Mouse (Mus musculus) neural tube, embryonic 15.5 days (tissue): ENCODE data around the gene Ctnna2. TPM values are rescaled to one million over a fixed set of nuclear protein-coding genes. Genes with fewer than 3 reads are reported as not detected.

Source experiments
- ATAC-seq: fragments of 200-750 bp; cut with Nextera tagmentation; 2 replicates; pipeline ENCODE4 v1.8.0; 2017; ENCODE audit warnings: mild to moderate bottlenecking, moderate TSS enrichment, moderate library complexity; ENCODE audit not compliant: low FRiP score
- H3K27ac ChIP-seq: fragments of 300-500 bp; sonication (generic); replicated peaks from 2 replicates; pipeline ENCODE4 v1.5.1; 2015; ENCODE audit warnings: mild to moderate bottlenecking, inconsistent platforms
- H3K27me3 ChIP-seq: fragments of 300-500 bp; sonication (generic); replicated peaks from 2 replicates; pipeline ENCODE4 v1.6.1; 2015; ENCODE audit warnings: inconsistent platforms
- H3K36me3 ChIP-seq: fragments of 300-500 bp; sonication (generic); 2 replicates; pipeline ENCODE4 v1.6.1; 2015; ENCODE audit warnings: inconsistent platforms
- H3K4me1 ChIP-seq: fragments of 300-500 bp; sonication (generic); 2 replicates; pipeline ENCODE4 v1.6.1; 2015; ENCODE audit warnings: inconsistent platforms
- H3K4me2 ChIP-seq: fragments of 300-500 bp; sonication (generic); 2 replicates; pipeline ENCODE4 v1.6.1; 2015; ENCODE audit warnings: inconsistent platforms, mild to moderate bottlenecking, moderate library complexity
- H3K4me3 ChIP-seq: fragments of 300-500 bp; sonication (generic); replicated peaks from 2 replicates; pipeline ENCODE4 v1.5.1; 2015; ENCODE audit warnings: mild to moderate bottlenecking, inconsistent platforms
- H3K9ac ChIP-seq: fragments of 300-500 bp; sonication (generic); replicated peaks from 2 replicates; pipeline ENCODE4 v1.6.1; 2015; ENCODE audit warnings: mild to moderate bottlenecking, inconsistent platforms
- H3K9me3 ChIP-seq: fragments of 300-500 bp; sonication (generic); replicated peaks from 2 replicates; pipeline ENCODE4 v1.6.1; 2016; ENCODE audit warnings: inconsistent platforms
- WGBS: fragments of 180-500 bp; shearing (Covaris S2); methylation state at CpG from one replicate; pipeline ENCODE4 v1.1.7; 2015; ENCODE audit warnings: mixed read lengths; 5-methylcytosine and 5-hydroxymethylcytosine counted together
- polyA plus RNA-seq: library from polyadenylated mRNA; unstranded; fragments of >200 nt; fragmentation: Nextera tagmentation; extraction: Ambion mirVana; gene quantifications from 2 replicates; pipeline ENCODE4 v1.2.1, GENCODE M21; 2015

Gene Ctnna2
- polyA plus RNA-seq, 1 experiment from 2014 or later, result 119 TPM

DNA sequence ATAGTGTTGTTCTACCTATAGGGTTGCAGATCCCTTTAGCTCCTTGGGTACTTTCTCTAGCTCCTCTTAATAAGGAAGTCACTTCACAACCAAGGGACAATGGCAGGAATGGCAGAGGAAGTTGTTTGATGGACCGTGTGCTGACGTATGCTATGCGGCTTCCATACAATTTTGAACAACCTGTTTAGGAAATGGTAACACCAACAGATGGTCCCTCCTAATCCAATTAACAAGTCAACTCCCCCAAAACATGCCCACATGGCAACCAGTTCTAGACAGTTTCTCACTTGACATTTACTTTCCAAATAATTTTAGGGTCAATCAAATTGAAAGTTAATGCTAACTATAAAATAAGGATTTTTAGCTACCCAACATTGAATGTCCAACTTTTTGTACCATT lies 176.9 kb downstream of the Ctnna2 start:
- Histone ChIP-seq H3K36me3 (no peaks in the 10 kb centered on the region), H3K4me2 (no peak overlapping the region), H3K9ac (no peak overlapping the region), H3K27me3 (no peaks in the 10 kb centered on the region), H3K4me1 (no peaks in the 10 kb centered on the region; the same call in 1 of the 2 replicates), H3K27ac (no peak overlapping the region), H3K4me3 (no peak overlapping the region), H3K9me3 (no peaks in the 10 kb centered on the region)
- ATAC-seq, result no peak
- WGBS, result 92% methylated on average over 3 of the region's 3 CpGs

GRCm38 (mm10) chr6:77783342-77783741 lies 196.2 kb downstream of the Ctnna2 start:
- WGBS, result 34% methylated on average over 3 of the region's 3 CpGs
- Histone ChIP-seq H3K4me2 (no peak overlapping the region), H3K4me3 (no peak overlapping the region), H3K36me3 (no peaks in the 10 kb centered on the region), H3K27me3 (no peaks in the 10 kb centered on the region), H3K27ac (no peak overlapping the region), H3K9ac (no peak overlapping the region), H3K4me1 (peaks cover 5% of the 10 kb centered on the region; the same call in 1 of the 2 replicates), H3K9me3 (no peaks in the 10 kb centered on the region)
- ATAC-seq, result peak; percentile 5; the same call in 1 of the 2 replicates

- ATAC-seq, result no peak
- 76% methylated on average over 10 of the region's 10 CpGs for WGBS
Observed at GRCm38 (mm10) chr6:77768357-77769103, 211.0 kb downstream of the Ctnna2 start.

GRCm38 (mm10) chr6:77758164-77758563 lies 221.3 kb downstream of the Ctnna2 start:
- H3K9ac ChIP-seq, result no peak overlapping the region
- no peak for ATAC-seq
- no peaks in the 10 kb centered on the region for H3K9me3 ChIP-seq
- WGBS, result 77% methylated on average over 3 of the region's 3 CpGs
- H3K27me3 ChIP-seq, result no peaks in the 10 kb centered on the region
- H3K27ac ChIP-seq, result no peak overlapping the region
- H3K4me3 ChIP-seq, result no peak overlapping the region
- no peaks in the 10 kb centered on the region for H3K36me3 ChIP-seq
- no peak overlapping the region for H3K4me2 ChIP-seq
- H3K4me1 ChIP-seq, result no peaks in the 10 kb centered on the region

More at GRCm38 (mm10) chr6:77768357-77769103, 211.0 kb downstream of the Ctnna2 start:
- Histone ChIP-seq H3K9ac (no peak overlapping the region), H3K4me3 (no peak overlapping the region), H3K27me3 (no peaks in the 10 kb centered on the region), H3K4me2 (no peak overlapping the region), H3K36me3 (no peaks in the 10 kb centered on the region), H3K4me1 (peaks cover 5% of the 10 kb centered on the region; the same call in 1 of the 2 replicates), H3K27ac (no peak overlapping the region), H3K9me3 (no peaks in the 10 kb centered on the region)

DNA sequence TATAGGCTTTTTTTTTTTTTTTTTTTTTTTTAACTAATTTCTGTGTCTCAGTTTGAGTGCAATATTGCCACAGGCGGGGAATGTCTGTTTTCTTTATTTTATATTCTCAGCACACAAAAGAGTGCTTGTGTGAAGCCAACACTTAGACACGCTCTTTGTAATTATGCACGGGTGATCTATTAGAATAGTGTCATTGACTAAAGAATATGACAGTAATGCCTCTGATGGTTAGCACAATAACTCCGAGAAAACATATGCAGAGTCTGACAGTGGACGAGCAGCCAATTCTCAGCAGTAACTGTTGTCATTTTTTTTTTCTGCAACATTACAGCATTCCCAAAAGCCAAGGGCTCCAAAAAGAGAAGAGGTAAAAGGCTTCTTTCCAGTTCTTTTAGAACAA lies 234.1 kb downstream of the Ctnna2 start:
- Histone ChIP-seq H3K27ac (peak overlapping the region; percentile 7; the same call in 1 of the 2 replicates), H3K9ac (no peak overlapping the region), H3K9me3 (no peaks in the 10 kb centered on the region), H3K36me3 (no peaks in the 10 kb centered on the region), H3K27me3 (no peaks in the 10 kb centered on the region), H3K4me3 (no peak overlapping the region), H3K4me2 (no peak overlapping the region), H3K4me1 (peaks cover 10% of the 10 kb centered on the region)
- 17% methylated on average over 5 of the region's 5 CpGs for WGBS
- ATAC-seq, result peak; percentile 79

DNA sequence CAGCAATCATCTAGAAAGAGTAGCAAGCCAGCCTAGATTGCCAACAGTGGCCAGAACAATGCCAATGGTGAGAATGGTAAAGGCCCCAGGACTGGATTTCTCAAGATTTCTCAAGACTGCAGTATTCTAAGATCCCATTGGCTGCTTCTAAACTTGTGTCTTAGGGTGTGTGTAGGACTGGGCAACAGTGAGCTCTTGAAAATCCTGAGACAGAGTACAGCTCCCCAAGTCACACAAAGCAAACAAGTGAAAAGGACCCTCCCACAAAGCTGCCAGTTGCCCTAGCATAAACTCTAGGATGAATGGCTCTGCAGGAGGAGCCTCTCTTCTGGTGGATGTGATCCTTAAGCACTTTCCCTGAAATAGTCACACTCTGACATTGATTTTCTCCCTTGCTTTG lies 235.8 kb downstream of the Ctnna2 start:
- no peak overlapping the region for H3K4me2 ChIP-seq
- H3K4me1 ChIP-seq, result peaks cover 10% of the 10 kb centered on the region
- no peaks in the 10 kb centered on the region for H3K9me3 ChIP-seq
- no peak overlapping the region for H3K9ac ChIP-seq
- H3K27me3 ChIP-seq, result no peaks in the 10 kb centered on the region
- H3K27ac ChIP-seq, result no peak overlapping the region
- no peak for ATAC-seq
- no peaks in the 10 kb centered on the region for H3K36me3 ChIP-seq
- H3K4me3 ChIP-seq, result no peak overlapping the region

GRCm38 (mm10) chr6:77742988-77743387 lies 236.5 kb downstream of the Ctnna2 start:
- ATAC-seq, result no peak
- Histone ChIP-seq H3K4me2 (no peak overlapping the region), H3K27me3 (no peaks in the 10 kb centered on the region), H3K27ac (no peak overlapping the region), H3K9ac (no peak overlapping the region), H3K9me3 (no peaks in the 10 kb centered on the region), H3K4me3 (no peak overlapping the region), H3K4me1 (peaks cover 10% of the 10 kb centered on the region), H3K36me3 (no peaks in the 10 kb centered on the region)
- 13% methylated on average over 1 of the region's 1 CpGs for WGBS

- Histone ChIP-seq H3K36me3 (no peaks in the 10 kb centered on the region), H3K4me1 (no peaks in the 10 kb centered on the region), H3K4me2 (no peak overlapping the region), H3K4me3 (no peak overlapping the region), H3K27ac (no peak overlapping the region), H3K27me3 (no peaks in the 10 kb centered on the region), H3K9ac (no peak overlapping the region), H3K9me3 (no peaks in the 10 kb centered on the region)
- 79% methylated on average over 4 of the region's 4 CpGs for WGBS
- ATAC-seq, result no peak
Observed at GRCm38 (mm10) chr6:77738640-77739039, 240.9 kb downstream of the Ctnna2 start.

DNA sequence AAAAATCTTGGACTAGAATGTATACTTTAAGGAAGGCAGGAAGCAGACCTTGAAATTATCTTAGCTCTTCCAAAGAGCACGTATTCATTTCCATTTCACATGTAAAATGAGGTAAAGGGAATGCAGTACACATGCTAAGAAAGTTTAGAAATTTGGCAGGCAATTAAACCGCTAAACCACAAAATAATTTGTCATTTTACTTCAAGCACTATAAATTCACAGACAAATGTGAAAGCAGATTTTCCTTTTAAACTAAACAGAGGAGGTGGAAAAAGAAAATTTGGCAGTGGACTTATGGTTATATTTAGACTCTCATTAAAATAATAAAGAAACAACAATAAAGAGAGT lies 254.6 kb downstream of the Ctnna2 start:
- H3K9me3 ChIP-seq, result no peaks in the 10 kb centered on the region
- H3K9ac ChIP-seq, result no peak overlapping the region
- no peak overlapping the region for H3K4me3 ChIP-seq
- H3K27me3 ChIP-seq, result no peaks in the 10 kb centered on the region
- H3K4me1 ChIP-seq, result peaks cover 5% of the 10 kb centered on the region; the same call in 1 of the 2 replicates
- no peaks in the 10 kb centered on the region for H3K36me3 ChIP-seq
- no peak for ATAC-seq
- H3K4me2 ChIP-seq, result no peak overlapping the region
- no peak overlapping the region for H3K27ac ChIP-seq
- 77% methylated on average over 2 of the region's 2 CpGs for WGBS

GRCm38 (mm10) chr6:77724042-77724951 lies 255.2 kb downstream of the Ctnna2 start:
- Histone ChIP-seq H3K27me3 (no peaks in the 10 kb centered on the region), H3K27ac (peak overlapping the region; percentile 54; the same call in 1 of the 2 replicates), H3K4me3 (no peak overlapping the region), H3K9ac (no peak overlapping the region), H3K9me3 (no peaks in the 10 kb centered on the region), H3K36me3 (no peaks in the 10 kb centered on the region), H3K4me1 (peaks cover 5% of the 10 kb centered on the region; the same call in 1 of the 2 replicates), H3K4me2 (no peak overlapping the region)
- ATAC-seq, result no peak
- WGBS, result 69% methylated on average over 5 of the region's 5 CpGs

DNA sequence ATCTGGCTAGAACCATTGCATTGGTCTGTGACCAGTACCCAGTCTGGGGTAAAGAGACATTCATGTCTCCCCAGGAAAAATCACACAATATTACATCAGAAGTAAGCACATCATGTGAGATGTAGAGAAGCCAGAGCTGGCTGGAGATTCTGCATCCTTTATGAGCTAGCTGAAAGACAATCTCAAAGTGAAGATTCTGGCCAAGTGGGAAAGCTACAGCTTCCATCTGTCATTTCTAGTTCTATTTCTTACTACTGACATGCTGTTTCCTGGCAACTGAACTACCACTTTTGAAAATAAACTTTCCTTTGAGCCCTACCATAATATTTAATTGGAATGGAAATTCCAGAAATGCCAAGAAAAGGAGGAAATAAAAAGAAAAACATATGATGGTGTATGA lies 285.4 kb downstream of the Ctnna2 start:
- Histone ChIP-seq H3K9ac (no peak overlapping the region), H3K27me3 (no peaks in the 10 kb centered on the region), H3K4me3 (no peak overlapping the region), H3K9me3 (no peaks in the 10 kb centered on the region), H3K36me3 (no peaks in the 10 kb centered on the region), H3K4me1 (no peaks in the 10 kb centered on the region), H3K27ac (0 out of 2 replicates have a peak overlapping the region, but pooled peaks have one; percentile 23), H3K4me2 (no peak overlapping the region)
- ATAC-seq, result no peak

DNA sequence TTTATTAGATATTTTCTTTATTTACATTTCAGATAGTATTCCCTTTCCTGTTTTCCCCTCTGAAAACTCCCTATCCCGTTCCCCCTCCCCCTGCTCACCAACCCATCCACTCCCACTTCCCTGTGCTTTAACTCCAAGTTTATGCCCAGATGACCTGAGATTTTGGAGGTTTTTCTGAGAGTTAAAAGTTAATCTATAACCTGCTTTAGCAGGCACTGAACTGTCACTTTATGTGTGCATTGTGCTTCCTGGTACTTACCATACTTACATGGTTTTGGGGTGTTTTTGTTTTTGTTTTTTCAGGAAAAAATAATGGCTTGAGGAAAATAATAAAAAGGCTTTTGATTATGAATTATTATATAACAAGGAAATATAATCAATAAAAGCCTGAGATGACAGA lies 292.3 kb downstream of the Ctnna2 start:
- no peaks in the 10 kb centered on the region for H3K36me3 ChIP-seq
- ATAC-seq, result no peak

More for the DNA sequence above, 292.3 kb downstream of the Ctnna2 start:
- Histone ChIP-seq H3K4me2 (no peak overlapping the region), H3K9me3 (no peaks in the 10 kb centered on the region), H3K4me3 (no peak overlapping the region), H3K27me3 (no peaks in the 10 kb centered on the region), H3K27ac (no peak overlapping the region), H3K9ac (no peak overlapping the region), H3K4me1 (no peaks in the 10 kb centered on the region)
- WGBS, result 79% methylated on average over 1 of the region's 1 CpGs
